Mouse (Mus musculus) liver, postnatal 0 days (tissue): Measurements from ENCODE around the gene Syngap1.

Experiments
- CTCF ChIP-seq: sonication (generic); IDR thresholded peaks from 2 replicates; pipeline ENCODE4 v1.5.1; 2016; ENCODE audit warnings: antibody characterized with exemption, low read depth
- EP300 ChIP-seq: IDR thresholded peaks from 2 replicates; pipeline ENCODE4 v1.6.1; 2016; ENCODE audit warnings: antibody characterized with exemption, low read depth, mild to moderate bottlenecking

DNA sequence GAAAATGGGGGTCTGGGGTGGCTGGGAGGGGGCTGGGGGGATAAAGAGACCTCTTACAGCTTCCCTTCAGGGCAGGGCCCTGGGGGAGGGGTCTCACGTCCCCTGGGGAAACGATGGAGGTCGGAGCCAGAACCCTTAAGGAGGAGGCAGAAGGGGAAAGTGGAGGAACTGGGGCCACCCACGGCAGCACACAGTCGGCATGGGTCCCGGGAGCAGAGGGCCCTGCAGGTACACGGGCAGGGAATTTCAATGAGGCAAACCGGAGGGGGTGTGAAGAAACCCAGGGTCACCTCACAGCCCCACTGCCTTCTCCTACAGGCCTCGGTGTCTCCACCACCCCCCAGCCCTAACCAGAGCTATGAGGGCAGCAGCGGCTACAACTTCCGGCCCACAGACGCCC, 4.6 kb upstream of the Syngap1 start:
- no peak for TF ChIP-seq CTCF
- TF ChIP-seq EP300: no peak
